In genomic region chr2:84649674-84650073, GRCm38 (mm10) we compare ENCODE assay signal across 9 mouse cellular contexts. TPM values are rescaled to one million over a fixed set of nuclear protein-coding genes. Genes with fewer than 3 reads are reported as not detected.
A peak's percentile ranks its signal among the peaks of the same experiment; 100 is the strongest.
DNase-seq lines count a peak whose midpoint lies in the region; ATAC-seq and TF ChIP-seq lines count a peak whose summit lies in the region.
"Had no signal": no experiment of that assay in that cellular context is flagged by ENCODE, and none has a peak within 500 bp of the region (broad histone marks: within the 10 kb centered on the region; RNA-seq: fewer than 3 reads in every experiment).

No protein-coding gene starts in this region.

- WGBS in forebrain, embryonic 12.5 days, result 1% methylated on average over 10 of the region's 10 CpGs

- DNase-seq in cerebellum, postnatal 10 days, result peak; percentile 15 to 32
- no peak for DNase-seq in cerebellum, adult 11 months
- DNase-seq in ES-E14 (ENCODE audit: low read depth, low spot score) (no peak), MN1 (ENCODE audit: low spot score) (no peak)
- DNase-seq in kidney, adult 9 months, result peak; percentile 35
- no peak for DNase-seq in left cerebral cortex, adult 8-10 months (ENCODE audit: low spot score in 2 of 2)

- H3K9me3 ChIP-seq in ES-E14 (ENCODE audit: control insufficient read depth, insufficient read depth, low read depth, low read length), result no peaks in the 10 kb centered on the region
- no peaks in the 10 kb centered on the region for H3K9me3 ChIP-seq in forebrain, embryonic 12.5 days

- peak overlapping the region; percentile 8; the same call in 1 of the 2 replicates for H3K27ac ChIP-seq in ES-E14 (ENCODE audit: insufficient read depth, low read depth, low read length, poor library complexity, severe bottlenecking)
- H3K27ac ChIP-seq in forebrain, embryonic 12.5 days, result 0 out of 2 replicates have a peak overlapping the region, but pooled peaks have one; percentile 25

- H3K9ac ChIP-seq in ES-E14 (ENCODE audit: insufficient read depth, low read depth, low read length, poor library complexity, severe bottlenecking), result peak overlapping the region; percentile 79
- H3K9ac ChIP-seq in forebrain, embryonic 12.5 days, result peak overlapping the region; percentile 80

- in situ Hi-C loops in ES-E14 (cut with MboI; ENCODE audit: low sequenced_read_pairs in 2 of 2, unreplicated experiment in 2 of 2), result no loop called here

- 0 out of 2 replicates have a peak, but pooled peaks cover 2% of the 10 kb centered on the region for H3K36me3 ChIP-seq in ES-E14 (ENCODE audit: control insufficient read depth, insufficient read depth, low read length, poor library complexity, severe bottlenecking)
- no peaks in the 10 kb centered on the region for H3K36me3 ChIP-seq in forebrain, embryonic 12.5 days (replicated peaks)

- peaks cover 2 to 4% of the 10 kb centered on the region in 2 experiments; a peak in 3 of 4 replicates for H3K4me1 ChIP-seq in ES-E14 (ENCODE audit: control insufficient read depth in 2 of 2, insufficient read depth in 2 of 2, low read length in 2 of 2, poor library complexity in 1 of 2)
- peaks cover 18% of the 10 kb centered on the region for H3K4me1 ChIP-seq in forebrain, embryonic 12.5 days

- no peaks in the 10 kb centered on the region for H3K27me3 ChIP-seq in forebrain, embryonic 12.5 days

- no peak for ATAC-seq in forebrain, embryonic 12.5 days (ENCODE audit: low FRiP score)
- ATAC-seq in megakaryocyte, adult 5-6 weeks (ENCODE audit: poor library complexity, severe bottlenecking), result 0 out of 2 replicates have a peak, but pooled peaks have one; percentile 17

- H3K4me3 ChIP-seq in ES-E14 (ENCODE audit: insufficient read depth in 1 of 2, low read depth in 1 of 2, low read length in 2 of 2, poor library complexity in 1 of 2, severe bottlenecking in 1 of 2), result peak overlapping the region; percentile 82 to 89
- peak overlapping the region; percentile 65 for H3K4me3 ChIP-seq in forebrain, embryonic 12.5 days (replicated peaks)

- peak overlapping the region; percentile 80 for H3K4me2 ChIP-seq in forebrain, embryonic 12.5 days

TF ChIP-seq in ES-E14, 5 proteins besides CTCF, POLR2A, EP300 and RAD21:
- TF ChIP-seq CHD2 (IDR thresholded peaks at IDR 0.05; ENCODE audit: low read depth, low read length) (no peak), HCFC1 (IDR thresholded peaks at IDR 0.05; ENCODE audit: borderline replicate concordance, insufficient read depth, low read length) (no peak), ZNF384 (IDR thresholded peaks at IDR 0.05; ENCODE audit: low read depth, low read length) (no peak), MAFK (IDR thresholded peaks at IDR 0.05; ENCODE audit: insufficient read depth, low read depth, low read length) (no peak), ZC3H11A (IDR thresholded peaks at IDR 0.05; ENCODE audit: borderline replicate concordance, low read depth, low read length) (no peak)

RNA-seq across cellular contexts. Expression of gene Ctnnd1, which starts 0.9 kb away (rescaled TPM):
- total RNA-seq in ES-E14 (2012; rRNA removed), result 48.2 and 51.5 TPM in 2 replicates
- 52.6 and 53.6 TPM in 2 replicates for polyA plus RNA-seq in forebrain, embryonic 12.5 days (2016; fragmentation: Nextera tagmentation; extraction: Ambion mirVana)
- total RNA-seq in megakaryocyte, adult 5-6 weeks (2015), result 14.9 and 20.9 TPM in 2 replicates
- total RNA-seq in megakaryocyte, adult 5-6 weeks (2017), result 14.8 and 17.8 TPM in 2 replicates
- total RNA-seq in left cerebral cortex, adult 8-10 months (2022), result 10 to 100 TPM; 57.2 to 69.1 (median 60.0) TPM

RNA-seq across cellular contexts. Expression of gene Btbd18, which starts 9.2 kb away (rescaled TPM):
- 3.2 and 3.6 TPM in 2 replicates for total RNA-seq in ES-E14 (2012; rRNA removed)
- polyA plus RNA-seq in forebrain, embryonic 12.5 days (2016; fragmentation: Nextera tagmentation; extraction: Ambion mirVana), result 0.33 and 0.49 TPM in 2 replicates
- 0.07 TPM in 1 of 2 replicates, not detected in the other for total RNA-seq in megakaryocyte, adult 5-6 weeks (2015)
- total RNA-seq in megakaryocyte, adult 5-6 weeks (2017), result not detected in 2 replicates
- not detected for total RNA-seq in left cerebral cortex, adult 8-10 months (2022)
- polyA plus RNA-seq: large intestine, adult 2 months had no signal

RNA-seq across cellular contexts. Expression of gene Selenoh, which starts 20.9 kb away (rescaled TPM):
- total RNA-seq in ES-E14 (2012; rRNA removed), result 546 and 589 TPM in 2 replicates
- 448 and 458 TPM in 2 replicates for polyA plus RNA-seq in forebrain, embryonic 12.5 days (2016; fragmentation: Nextera tagmentation; extraction: Ambion mirVana)
- 126 and 155 TPM in 2 replicates for total RNA-seq in megakaryocyte, adult 5-6 weeks (2015)
- 76.2 and 102 TPM in 2 replicates for total RNA-seq in megakaryocyte, adult 5-6 weeks (2017)
- total RNA-seq in left cerebral cortex, adult 8-10 months (2022), result 10 to 100 TPM; 31.1 to 43.1 (median 34.4) TPM

RNA-seq across cellular contexts. Expression of gene Gm28635, which starts 28.2 kb away (rescaled TPM):
- 1.1 and 2.7 TPM in 2 replicates for total RNA-seq in ES-E14 (2012; rRNA removed)
- not detected in 2 replicates for polyA plus RNA-seq in forebrain, embryonic 12.5 days (2016; fragmentation: Nextera tagmentation; extraction: Ambion mirVana)
- not detected in 2 replicates for total RNA-seq in megakaryocyte, adult 5-6 weeks (2015)
- not detected in 2 replicates for total RNA-seq in megakaryocyte, adult 5-6 weeks (2017)
- 1 to 10 TPM in 1 of 4 experiments, not detected in 3; 3.6 TPM for total RNA-seq in left cerebral cortex, adult 8-10 months (2022)
- polyA plus RNA-seq: large intestine, adult 2 months had no signal

RNA-seq across cellular contexts. Expression of gene Med19, which starts 28.5 kb away (rescaled TPM):
- 17.1 and 31.4 TPM in 2 replicates for total RNA-seq in ES-E14 (2012; rRNA removed)
- polyA plus RNA-seq in forebrain, embryonic 12.5 days (2016; fragmentation: Nextera tagmentation; extraction: Ambion mirVana), result 55.0 and 59.3 TPM in 2 replicates
- total RNA-seq in megakaryocyte, adult 5-6 weeks (2015), result 22.4 and 24.5 TPM in 2 replicates
- 16.1 and 20.2 TPM in 2 replicates for total RNA-seq in megakaryocyte, adult 5-6 weeks (2017)
- total RNA-seq in left cerebral cortex, adult 8-10 months (2022), result 10 to 100 TPM; 31.6 to 37.0 (median 32.9) TPM

Comparison
In these comparisons a context has a peak if more than half of its experiments do, and no peak if none do; other contexts are left out.
1. DNase-seq: peak in cerebellum, postnatal 10 days (2 of 2) and kidney, adult 9 months (single experiment); none in cerebellum, adult 11 months (single experiment), ES-E14 (single experiment), MN1 (single experiment) and left cerebral cortex, adult 8-10 months (0 of 2).